Mouse (Mus musculus) G1E-ER4 (cell line): ENCODE results near the gene Prkci. TPM values are rescaled to one million over a fixed set of nuclear protein-coding genes. Genes with fewer than 3 reads are reported as not detected.

Experiments
- GATA1 ChIP-seq: IDR thresholded peaks from one replicate; pipeline ENCODE4 v1.8.0; 2012; ENCODE audit warnings: low read length, inconsistent platforms
- polyA plus RNA-seq: library from polyadenylated mRNA; stranded (reverse); fragments of >175 nt; gene quantifications from 2 replicates; pipeline ENCODE4 v1.2.3, GENCODE M21; 2012

Gene Prkci
- polyA plus RNA-seq, 1 experiment = 5.7 TPM

GRCm38 (mm10) chr3:31082838-31083506 lies 87.4 kb downstream of the Prkci start:
- no peak for TF ChIP-seq GATA1

GRCm38 (mm10) chr3:31083507-31084245 lies 88.1 kb downstream of the Prkci start:
- no peak for TF ChIP-seq GATA1

DNA sequence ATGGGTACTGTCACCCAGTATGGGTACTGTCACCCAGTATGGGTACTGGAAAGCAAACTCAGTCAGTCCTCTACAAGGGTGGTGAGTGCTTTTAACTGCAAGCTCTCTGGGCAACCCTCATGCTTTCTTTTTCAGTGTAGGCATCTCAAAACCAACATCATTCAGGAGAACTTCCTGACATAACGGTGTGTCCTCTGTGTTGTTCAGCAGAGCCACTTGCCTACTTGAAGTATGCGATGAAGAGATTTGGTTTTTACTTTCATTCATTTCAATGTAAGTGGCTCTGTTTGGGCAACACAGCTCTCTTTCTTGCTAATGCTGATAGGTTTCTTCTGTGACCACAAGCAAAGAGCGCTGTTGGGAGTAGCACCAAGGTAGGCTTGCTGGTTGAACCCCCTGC lies 89.5 kb downstream of the Prkci start:
- no peak for TF ChIP-seq GATA1

GRCm38 (mm10) chr3:31088789-31089775 lies 93.5 kb downstream of the Prkci start:
- no peak for TF ChIP-seq GATA1

DNA sequence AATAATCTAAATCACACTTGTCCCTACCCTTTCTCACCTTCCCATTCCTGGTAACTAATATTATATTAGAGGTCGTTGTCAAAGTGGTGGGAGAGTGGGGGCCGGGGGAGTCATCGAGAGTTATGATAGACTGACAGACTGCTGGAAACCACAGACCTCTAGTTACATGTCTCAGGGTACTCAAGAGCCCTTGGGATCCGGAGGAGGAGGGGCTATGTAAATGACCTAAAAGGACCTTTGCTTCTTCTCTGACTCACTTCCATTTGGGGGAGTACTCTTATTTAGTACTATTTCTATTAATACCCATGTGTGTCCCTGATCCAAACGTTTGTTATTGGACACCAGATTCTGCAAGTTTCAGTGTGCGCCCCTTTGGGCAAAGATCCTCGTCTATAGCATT lies 94.4 kb downstream of the Prkci start:
- TF ChIP-seq GATA1 = no peak

DNA sequence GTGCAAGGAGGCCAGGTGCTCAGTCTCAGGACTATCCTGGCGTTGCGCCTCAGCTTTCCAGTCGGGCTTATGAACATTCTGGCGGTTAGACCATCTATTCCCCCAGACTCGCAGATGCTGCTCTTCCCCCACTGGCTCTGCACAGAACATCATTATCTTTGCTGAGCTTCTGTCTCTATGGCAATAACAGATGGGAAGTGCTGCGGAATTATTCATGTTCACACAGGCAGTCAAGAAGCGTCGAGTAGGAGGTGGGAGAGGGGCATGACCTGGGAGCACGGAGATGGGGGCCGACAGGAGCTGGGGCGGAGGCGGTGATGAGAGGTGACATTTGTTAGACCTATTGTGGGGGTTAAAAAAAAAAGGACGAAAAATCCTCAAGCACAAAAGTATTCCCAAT lies 97.6 kb downstream of the Prkci start:
- TF ChIP-seq GATA1 = no peak

DNA sequence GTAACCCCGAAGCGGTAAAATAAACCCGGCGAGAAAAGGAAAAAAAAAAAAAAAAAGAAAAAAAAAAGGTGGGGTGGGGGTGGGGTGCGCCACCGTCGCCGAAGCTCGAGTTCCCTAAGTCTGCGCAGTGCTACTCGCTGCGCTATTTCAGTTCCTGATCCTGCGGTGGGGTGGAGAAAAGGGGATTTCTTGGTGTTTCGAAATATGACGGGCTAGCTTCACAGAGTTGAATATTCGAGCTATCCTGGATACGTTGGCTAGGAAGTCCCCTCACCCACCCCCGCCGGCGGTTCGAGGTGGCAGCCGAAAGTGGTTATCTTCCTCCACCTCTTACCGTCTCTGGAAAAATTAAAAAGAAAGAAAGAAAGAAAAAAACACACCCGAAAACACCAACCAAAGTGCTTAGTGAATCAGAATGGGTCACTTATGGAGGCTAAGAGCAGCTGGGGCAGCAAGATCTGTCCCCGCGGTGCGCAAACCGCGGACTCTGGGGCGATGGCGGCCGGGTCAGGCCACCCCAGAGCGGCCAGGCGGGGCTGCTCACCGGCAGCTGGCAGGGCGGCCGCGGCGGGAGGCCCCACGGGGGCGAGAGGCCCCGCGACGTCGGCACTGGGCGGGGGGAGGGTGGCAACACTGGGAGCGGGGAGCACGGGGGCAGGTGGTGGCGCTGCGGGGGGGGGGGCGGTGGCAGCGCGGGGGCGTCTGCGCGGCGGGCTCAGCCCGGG lies 98.2 kb downstream of the Prkci start:
- no peak for TF ChIP-seq GATA1

DNA sequence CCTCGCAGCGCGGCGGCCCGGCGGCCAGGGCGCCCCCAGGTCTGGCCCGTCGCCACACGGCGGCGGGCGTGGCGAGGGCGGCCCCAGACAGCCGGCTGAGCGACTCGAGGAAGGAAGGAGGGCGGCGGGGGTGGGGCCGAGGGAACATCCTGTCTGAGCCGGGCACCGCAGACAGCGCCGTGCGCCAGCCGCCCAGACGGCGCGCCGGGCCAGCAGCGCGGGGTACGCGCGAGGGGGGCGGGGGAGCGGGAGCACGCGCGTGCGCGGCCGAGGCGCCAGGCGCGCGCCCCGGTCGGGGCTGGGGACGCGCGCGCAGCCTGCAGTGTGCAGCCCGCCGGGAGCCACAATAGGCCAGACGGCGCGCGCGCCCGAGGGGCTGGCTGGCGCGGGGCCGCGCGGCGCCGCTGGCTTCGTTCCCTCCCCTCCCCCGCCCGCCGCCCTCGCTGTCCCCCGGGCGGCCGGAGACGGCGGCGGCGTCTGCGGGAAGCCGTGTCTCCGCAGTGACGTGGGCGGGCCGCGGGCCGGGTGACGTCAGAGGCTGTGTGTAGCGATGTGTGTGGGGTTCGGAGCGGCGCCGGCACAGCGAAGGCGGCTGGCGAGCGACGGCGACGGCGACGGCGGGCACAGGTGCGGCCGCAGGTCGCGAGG lies 99.1 kb downstream of the Prkci start, which contains the start of gene Skil:
Gene Skil, plus strand, starts transcription at position 528 of the 648 bp plus-strand sequence.
- no peak for TF ChIP-seq GATA1

- TF ChIP-seq GATA1 = no peak
Measured at GRCm38 (mm10) chr3:31095179-31095490, 99.6 kb downstream of the Prkci start.

GRCm38 (mm10) chr3:31095491-31096154 lies 100.1 kb downstream of the Prkci start:
- no peak for TF ChIP-seq GATA1

- no peak for TF ChIP-seq GATA1
Measured at GRCm38 (mm10) chr3:31096155-31097101, 100.9 kb downstream of the Prkci start.

- no peak for TF ChIP-seq GATA1
Measured at GRCm38 (mm10) chr3:31097102-31097720, 101.7 kb downstream of the Prkci start.

DNA sequence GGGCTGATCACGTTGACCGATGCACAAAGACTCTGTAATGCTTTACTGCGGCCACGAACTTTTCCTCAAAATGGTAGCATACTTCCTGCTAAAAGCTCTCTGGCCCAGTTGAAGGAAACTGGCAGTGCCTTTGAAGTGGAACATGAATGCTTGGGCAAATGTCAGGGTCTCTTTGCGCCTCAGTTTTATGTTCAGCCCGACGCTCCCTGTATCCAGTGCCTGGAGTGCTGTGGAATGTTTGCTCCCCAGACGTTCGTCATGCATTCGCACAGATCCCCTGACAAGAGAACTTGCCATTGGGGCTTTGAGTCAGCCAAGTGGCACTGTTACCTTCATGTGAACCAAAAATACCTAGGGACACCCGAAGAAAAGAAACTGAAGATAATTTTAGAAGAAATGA lies 102.4 kb downstream of the Prkci start:
- no peak for TF ChIP-seq GATA1
